In the genomic region with DNA sequence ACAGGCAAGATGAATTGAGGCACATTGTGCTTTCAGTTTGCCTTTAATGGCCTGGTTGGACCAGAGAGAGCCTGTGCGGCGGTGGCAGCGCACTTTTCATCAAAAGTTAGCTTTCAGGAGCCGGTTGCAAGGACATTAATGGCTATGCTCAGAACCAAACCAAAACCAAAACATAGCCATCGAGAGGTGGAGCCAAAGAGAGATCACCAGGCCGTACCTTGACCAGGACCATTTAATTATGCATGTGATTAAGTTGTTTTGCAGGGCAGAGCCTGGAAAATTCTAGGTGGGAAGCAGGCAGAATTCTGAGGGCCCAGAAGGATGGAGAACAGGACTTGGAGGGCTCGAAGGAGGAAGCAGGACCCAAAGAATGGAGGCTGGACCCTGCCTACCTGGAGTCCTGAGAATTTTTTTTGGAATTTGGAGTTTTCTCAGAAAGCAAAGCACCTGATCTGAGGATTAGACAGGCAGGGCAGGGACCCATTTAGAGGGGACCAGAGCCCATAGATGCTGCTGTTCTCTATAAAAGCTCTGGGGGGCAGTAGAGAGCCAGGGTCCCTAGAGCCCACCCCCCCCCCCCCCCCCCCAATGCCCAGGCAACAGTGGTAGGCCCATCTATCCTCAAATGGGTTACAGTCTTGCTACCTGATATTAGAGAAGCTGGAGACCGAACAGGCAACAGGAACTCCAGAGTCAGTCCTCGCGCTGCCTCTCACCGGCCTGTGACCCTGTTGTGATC, we compare ENCODE assay signal across 17 mouse cellular contexts. TPM values are rescaled to one million over a fixed set of nuclear protein-coding genes. Genes with fewer than 3 reads are reported as not detected.
DNase-seq lines count a peak whose midpoint lies in the region; ATAC-seq and TF ChIP-seq lines count a peak whose summit lies in the region.
"Had no signal": no experiment of that assay in that cellular context is flagged by ENCODE, and none has a peak within 500 bp of the region (broad histone marks: within the 10 kb centered on the region; RNA-seq: fewer than 3 reads in every experiment).

No protein-coding gene starts in this region.

- no peak for ATAC-seq in intestine, postnatal 0 days

- peak overlapping the region; percentile 90 for H3K27ac ChIP-seq in intestine, postnatal 0 days (ENCODE audit: low read depth, low read length)
- H3K27ac ChIP-seq: embryonic facial prominence, embryonic 12.5 days; heart, embryonic 15.5 days; hindbrain, embryonic 15.5 days; limb, embryonic 12.5 days had no signal

- peak overlapping the region; percentile 26 for H3K4me3 ChIP-seq in intestine, postnatal 0 days (ENCODE audit: low read depth, low read length)
- H3K4me3 ChIP-seq: embryonic facial prominence, embryonic 12.5 days; heart, embryonic 15.5 days; hindbrain, embryonic 15.5 days; limb, embryonic 12.5 days had no signal

- H3K4me2 ChIP-seq in intestine, postnatal 0 days (replicated peaks; ENCODE audit: low read depth) = peak overlapping the region; percentile 58
- H3K4me2 ChIP-seq: embryonic facial prominence, embryonic 12.5 days; heart, embryonic 15.5 days; hindbrain, embryonic 15.5 days; limb, embryonic 12.5 days; midbrain, embryonic 11.5 days had no signal

- no peaks in the 10 kb centered on the region for H3K27me3 ChIP-seq in intestine, postnatal 0 days (replicated peaks; ENCODE audit: control insufficient read depth, insufficient read depth, low read length)
- H3K27me3 ChIP-seq: embryonic facial prominence, embryonic 12.5 days; heart, embryonic 15.5 days; hindbrain, embryonic 15.5 days; limb, embryonic 12.5 days had no signal

- H3K9me3 ChIP-seq in intestine, postnatal 0 days (ENCODE audit: control insufficient read depth) = no peaks in the 10 kb centered on the region
- H3K9me3 ChIP-seq: embryonic facial prominence, embryonic 12.5 days; heart, embryonic 15.5 days; hindbrain, embryonic 15.5 days; limb, embryonic 12.5 days had no signal

- H3K4me1 ChIP-seq in intestine, postnatal 0 days (replicated peaks; ENCODE audit: control insufficient read depth, insufficient read depth, low read length) = peaks cover 15% of the 10 kb centered on the region
- H3K4me1 ChIP-seq: limb, embryonic 12.5 days had no signal

- no peaks in the 10 kb centered on the region; the same call in 1 of the 2 replicates for H3K36me3 ChIP-seq in intestine, postnatal 0 days (ENCODE audit: control insufficient read depth, insufficient read depth)
- H3K36me3 ChIP-seq: embryonic facial prominence, embryonic 12.5 days; heart, embryonic 15.5 days; hindbrain, embryonic 15.5 days; limb, embryonic 12.5 days had no signal

- 41% methylated on average over 11 of the region's 11 CpGs for WGBS in intestine, postnatal 0 days

- DNase-seq in kidney, adult 9 months = peak; percentile 55
- no peak for DNase-seq in kidney, adult 11 months
- DNase-seq in retina, embryonic 14.5 days (ENCODE audit: low spot score) = peak; percentile 47
- DNase-seq in retina, postnatal 1 day = no peak
- no peak for DNase-seq in urinary bladder, postnatal 4 days (ENCODE audit: low spot score in 2 of 2)
- DNase-seq in ovary, postnatal 14 days (ENCODE audit: low spot score) = no peak
- DNase-seq: adrenal gland, postnatal 14 days; cerebellum, postnatal 10 days; kidney, postnatal 4 days; lung, postnatal 14 days; right cerebral cortex, postnatal 4 days had no signal

- peak overlapping the region; percentile 13 for H3K9ac ChIP-seq in intestine, postnatal 0 days (ENCODE audit: low read depth, low read length)
- H3K9ac ChIP-seq: embryonic facial prominence, embryonic 12.5 days; heart, embryonic 15.5 days; hindbrain, embryonic 15.5 days; limb, embryonic 12.5 days had no signal

- TF ChIP-seq CTCF in intestine, postnatal 0 days (IDR thresholded peaks at IDR 0.05; ENCODE audit: low read depth) = peak; percentile 48

RNA-seq across cellular contexts. Expression of gene Prr5, which starts 5.1 kb away (rescaled TPM):
- polyA plus RNA-seq in intestine, postnatal 0 days (2015; fragmentation: Nextera tagmentation; extraction: Ambion mirVana) = 68.5 and 83.0 TPM in 2 replicates

RNA-seq across cellular contexts. Expression of gene Arhgap8, which starts 45.4 kb away (rescaled TPM):
- 10.6 and 11.2 TPM in 2 replicates for polyA plus RNA-seq in intestine, postnatal 0 days (2015; fragmentation: Nextera tagmentation; extraction: Ambion mirVana)

Comparison
In these comparisons a context has a peak if more than half of its experiments do, and no peak if none do; other contexts are left out.
1. DNase-seq: peak in kidney, adult 9 months (single experiment) and retina, embryonic 14.5 days (single experiment); none in kidney, adult 11 months (single experiment), retina, postnatal 1 day (single experiment), urinary bladder, postnatal 4 days (0 of 2) and ovary, postnatal 14 days (single experiment).